Mouse (Mus musculus): ENCODE results near the gene Alpk1.

Gene Alpk1

DNA sequence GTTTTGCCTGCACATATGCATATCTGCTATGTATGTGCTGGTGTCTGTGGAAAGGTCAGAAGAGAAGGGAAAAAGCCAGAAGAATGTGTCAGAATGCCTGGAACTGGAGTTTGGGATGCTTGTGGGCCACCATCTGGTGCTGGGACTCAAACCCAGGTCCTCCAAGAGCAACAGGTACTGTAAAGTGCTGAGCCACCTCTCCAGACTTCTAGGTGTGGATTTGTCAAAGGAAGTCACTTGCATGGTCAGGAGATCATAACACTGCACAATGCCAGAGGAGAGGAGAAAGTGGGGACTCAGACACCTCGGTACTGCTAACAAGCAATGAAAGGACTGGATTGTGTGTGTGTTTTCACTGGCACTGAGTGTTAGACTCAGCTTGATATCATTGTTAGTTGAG is 150.1 kb downstream of the Alpk1 start:
- DNase-seq (ENCODE audit: low spot score in 2 of 2) = no peak

DNA sequence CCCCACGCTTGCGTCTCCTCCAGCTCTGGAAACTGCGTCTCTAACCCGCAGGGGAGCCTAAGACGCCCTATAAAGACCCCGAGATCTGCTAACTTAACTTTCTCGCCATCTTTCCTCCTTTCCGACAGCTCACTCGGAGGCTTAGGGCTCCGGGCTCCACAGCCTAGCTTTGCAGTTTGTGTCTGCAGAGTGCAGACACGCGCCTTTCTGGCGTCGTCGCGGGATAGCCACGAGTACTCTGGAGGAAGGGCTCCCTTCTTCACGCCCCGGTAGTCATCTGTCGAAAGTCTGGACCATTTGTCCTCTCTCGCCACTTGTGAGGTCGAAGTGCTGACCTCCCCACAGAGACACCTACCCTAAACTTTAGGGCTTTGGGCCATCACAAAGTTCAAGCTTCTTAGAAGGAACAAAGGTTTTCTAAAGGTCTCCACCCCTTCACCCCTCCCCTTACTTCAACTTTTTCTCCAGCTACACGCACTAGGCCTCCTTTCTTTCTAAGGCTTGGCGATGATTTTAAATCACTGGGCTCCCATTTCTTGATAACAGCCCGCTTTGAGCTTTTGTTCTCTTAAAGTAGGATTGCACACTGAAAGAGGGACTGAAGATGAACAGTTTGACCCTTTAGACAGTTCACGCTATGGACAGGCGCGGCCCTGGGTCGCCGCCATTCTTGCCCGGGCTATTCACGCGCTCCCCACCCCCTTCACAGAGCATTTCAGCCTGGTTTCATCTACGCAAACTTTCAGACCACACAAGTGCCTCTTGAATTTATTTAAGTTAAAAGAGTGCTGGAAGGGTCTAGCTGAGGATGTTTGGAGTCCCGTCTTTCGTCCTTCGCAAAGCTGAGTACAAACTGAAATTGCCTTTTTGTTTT is 151.8 kb downstream of the Alpk1 start:
- DNase-seq (ENCODE audit: low spot score in 2 of 2) = no peak

DNA sequence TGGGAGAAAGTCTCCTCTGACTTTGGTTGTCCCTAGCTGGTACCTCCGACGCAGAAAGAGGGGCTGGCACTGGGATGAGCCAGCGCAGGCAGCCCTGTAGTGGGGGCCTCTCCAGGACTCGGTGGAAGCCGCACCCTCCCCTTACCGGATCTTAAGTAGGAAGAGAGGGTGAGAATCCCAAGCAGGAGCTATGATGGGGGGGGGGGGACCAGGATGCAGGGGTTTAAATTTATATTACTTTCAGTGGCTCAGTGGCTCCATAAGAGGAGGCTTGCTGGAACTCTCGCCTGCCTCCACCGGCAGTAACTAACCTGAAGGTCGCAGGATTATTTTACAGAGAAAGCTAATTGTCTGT is 152.4 kb downstream of the Alpk1 start:
- no peak for DNase-seq (ENCODE audit: low spot score in 2 of 2)

DNA sequence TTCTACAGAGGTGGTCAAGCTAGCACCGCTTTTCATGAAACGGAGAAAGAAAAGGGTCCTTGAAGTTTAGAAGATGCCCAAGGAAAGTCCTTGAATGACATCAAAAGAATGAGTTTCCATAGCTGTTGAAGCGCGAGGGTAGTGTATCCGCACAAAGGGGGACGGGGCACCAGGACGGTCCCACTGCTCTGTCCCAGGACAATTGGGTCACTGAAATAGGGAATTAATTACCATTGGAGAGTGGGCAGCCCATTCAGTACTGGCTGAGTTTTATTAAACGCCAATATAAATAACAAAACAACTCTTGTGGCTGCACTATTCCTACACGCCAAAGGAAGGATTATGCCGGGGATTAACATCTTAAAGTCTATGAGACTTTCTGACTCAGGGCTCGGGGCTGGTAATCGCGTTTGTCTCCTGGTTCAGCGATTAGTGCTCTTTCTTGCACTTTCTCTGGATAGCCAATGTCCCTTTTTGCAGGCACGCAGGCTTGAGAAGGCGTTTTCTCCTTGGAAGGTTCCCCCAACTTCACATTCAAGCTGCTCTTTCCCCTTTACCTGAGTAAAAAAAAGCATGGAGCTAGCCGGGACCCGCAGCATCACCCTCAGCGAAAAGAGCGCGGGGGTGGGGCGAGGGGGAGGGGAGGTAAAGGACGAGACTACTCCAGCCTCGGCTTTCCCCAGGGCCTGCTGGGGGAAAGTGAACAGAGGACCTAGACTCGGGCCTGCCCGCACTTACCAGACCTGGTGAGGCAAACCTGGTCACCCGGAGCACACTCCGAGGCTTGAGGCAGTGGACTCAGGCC is 153.0 kb downstream of the Alpk1 start:
- no peak for DNase-seq (ENCODE audit: low spot score in 2 of 2)

DNA sequence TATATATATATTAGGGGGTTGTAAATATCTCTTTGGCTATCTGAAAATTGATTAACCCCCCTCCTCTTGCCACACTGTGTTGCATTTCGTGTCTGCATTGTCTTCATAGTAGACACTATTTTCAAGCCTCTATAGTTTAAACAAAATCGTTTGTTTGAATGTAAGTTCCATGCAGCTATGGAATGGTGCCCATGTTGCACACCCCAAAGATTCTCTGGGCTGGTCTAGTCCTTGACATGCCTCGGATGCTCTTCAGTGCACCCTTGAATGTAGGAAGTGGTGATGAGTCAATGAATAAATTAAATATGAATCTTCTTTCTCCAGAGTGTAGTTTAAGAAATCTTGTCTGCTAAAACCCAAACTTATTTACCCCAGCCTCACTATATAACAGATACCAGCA is 153.8 kb downstream of the Alpk1 start:
- DNase-seq (ENCODE audit: low spot score in 2 of 2) = no peak

DNA sequence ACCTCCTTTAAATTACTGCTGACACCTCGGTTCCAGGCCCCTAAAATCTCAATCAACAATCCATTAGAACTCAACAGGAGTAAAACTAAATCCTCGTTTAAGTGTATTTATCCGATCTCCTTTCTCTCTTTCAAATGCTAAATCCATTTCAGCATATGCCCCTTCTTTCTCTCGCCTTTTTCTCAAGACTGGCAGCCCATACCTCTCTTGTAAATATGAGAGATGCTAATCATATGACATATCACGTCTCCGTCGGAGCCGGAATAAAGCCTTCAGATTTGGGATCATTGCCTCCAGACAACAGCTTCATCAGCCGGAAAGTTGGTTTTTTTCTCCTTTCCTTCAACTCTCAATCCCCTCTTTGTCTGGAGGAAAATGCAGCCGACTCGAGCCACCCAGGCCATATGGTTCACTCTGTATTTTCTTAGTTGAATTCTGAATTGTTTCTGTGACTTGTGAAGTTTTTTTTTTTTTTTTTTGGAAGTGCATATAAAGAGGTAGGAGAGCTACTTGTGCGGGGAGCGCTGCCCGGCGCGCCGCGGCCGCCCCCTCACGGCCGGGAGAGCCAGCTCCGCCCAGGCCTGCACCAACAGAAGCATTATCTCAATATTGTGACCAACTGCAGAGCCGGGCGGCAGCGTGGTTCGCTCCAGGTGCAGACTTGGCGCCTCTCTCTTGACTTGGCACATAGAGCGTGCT is 154.5 kb downstream of the Alpk1 start:
- DNase-seq (ENCODE audit: low spot score in 2 of 2) = no peak

DNA sequence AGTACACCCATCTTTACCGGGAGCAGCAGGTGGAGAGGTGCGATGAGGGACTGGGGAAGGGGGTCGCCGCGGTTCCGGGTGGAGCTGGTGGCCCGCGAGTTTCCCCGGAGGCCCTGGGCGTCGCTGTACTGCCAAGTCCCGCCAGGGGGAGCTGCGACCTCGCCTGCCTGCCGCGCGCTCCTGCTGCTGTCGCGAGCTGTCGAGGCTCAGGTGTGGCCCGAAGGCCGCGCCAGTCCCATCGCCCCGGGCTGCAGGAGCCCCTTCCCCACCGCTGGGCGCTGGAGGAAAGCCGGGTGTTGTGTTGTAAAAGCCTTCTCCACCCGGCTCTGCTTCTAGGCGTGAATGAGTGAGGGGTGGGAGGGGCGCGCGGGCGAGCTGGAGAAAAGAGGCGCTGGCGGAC is 155.0 kb downstream of the Alpk1 start:
- DNase-seq (ENCODE audit: low spot score in 2 of 2) = peak in 1 of 2 experiments; percentile 57

Measured in right cerebral cortex, adult 2 months (tissue).